Mouse (Mus musculus) megakaryocyte, embryonic 14.5 days (primary cell): ENCODE measurements around the gene Rora.

ENCODE experiments used
- FLI1 ChIP-seq: IDR thresholded peaks from 2 replicates; pipeline ENCODE4 v1.6.1; 2012; ENCODE audit warnings: low read length, inconsistent platforms, mixed read lengths
- GATA1 ChIP-seq: IDR thresholded peaks from 3 replicates; pipeline ENCODE4 v1.6.1; 2012; ENCODE audit warnings: mixed read lengths, low read length, inconsistent platforms, borderline replicate concordance

- no peak for TF ChIP-seq GATA1
- no peak for TF ChIP-seq FLI1
Observed at GRCm38 (mm10) chr9:68825107-68825506, 171.5 kb downstream of the Rora start.
